Mouse (Mus musculus) thymus, adult 18-20 months (tissue): ENCODE data around the gene Olfr32.
"Not testable (repeated sequence)": the region's sequence is repeated elsewhere in the genome, so short reads cannot be mapped to it uniquely, and the experiment has no call there.

Experiments used
- DNase-seq, 2 experiments: peaks; one replicate each; pipeline ENCODE4 v3.0.0; 2022; ENCODE audit warnings: mixed read lengths in 2 of 2

Gene Olfr32

GRCm38 (mm10) chr2:90142196-90142595 is at the start of gene Olfr32:
Olfr32 (minus strand) TSS chr2:90142296.
- DNase-seq, result no peak

GRCm38 (mm10) chr2:90187082-90187481 is 45.0 kb upstream of the Olfr32 start:
- not testable (repeated sequence) for DNase-seq

- not testable (repeated sequence) for DNase-seq
These were observed 44.0 kb upstream of the Olfr32 start for GRCm38 (mm10) chr2:90186082-90186481.

DNA sequence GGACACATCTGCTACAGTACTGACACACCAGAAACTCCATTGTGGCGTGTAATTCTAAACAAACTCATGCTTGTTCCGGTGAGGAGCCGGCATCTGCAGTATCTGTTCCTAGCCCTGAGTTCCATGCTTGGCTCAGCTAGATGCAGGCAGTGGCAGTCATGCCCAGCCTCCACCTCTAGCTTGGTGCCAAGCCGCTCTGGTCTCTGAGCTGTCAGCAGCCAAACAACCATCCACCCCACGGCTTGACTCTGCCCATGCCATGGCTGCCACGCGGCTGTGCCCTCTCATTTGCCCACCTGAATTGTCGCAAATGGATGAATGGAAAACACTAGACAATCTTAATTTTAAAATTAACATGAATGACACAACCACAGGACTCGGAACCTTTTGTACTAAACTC is 11.8 kb upstream of the Olfr32 start:
- no peak for DNase-seq

DNA sequence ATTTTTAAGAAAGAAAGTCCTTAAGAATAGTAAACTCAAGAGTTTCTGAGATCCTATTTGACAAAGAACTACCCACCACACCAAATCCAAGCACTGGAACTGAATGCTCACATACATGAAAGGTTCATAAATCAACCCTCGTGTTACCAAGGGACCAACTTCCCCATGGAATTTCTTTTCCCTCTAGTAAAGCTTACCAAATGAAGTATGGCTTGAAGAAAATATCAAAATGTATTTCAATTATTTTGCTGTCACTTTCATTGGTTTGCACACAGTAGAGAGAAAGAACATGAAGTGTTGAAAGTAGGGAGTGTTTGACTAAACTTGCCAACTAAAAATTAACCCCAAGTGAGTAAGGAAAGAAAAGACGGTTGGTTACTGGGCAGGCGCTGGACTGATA is 10.9 kb upstream of the Olfr32 start, which contains the start of gene Olfr1270:
Gene Olfr1270 (minus strand): TSS at position 101 of the 400 bp plus-strand sequence.
- DNase-seq, result no peak

GRCm38 (mm10) chr2:90121312-90121711 is 20.8 kb downstream of the Olfr32 start, which contains the start of gene Olfr1269:
Olfr1269 (minus strand) TSS chr2:90121412.
- no peak for DNase-seq
